Mouse (Mus musculus) stomach, embryonic 16.5 days (tissue): ENCODE measurements around the gene Srpk3. TPM values are rescaled to one million over a fixed set of nuclear protein-coding genes. Genes with fewer than 3 reads are reported as not detected.

ENCODE experiments used
- ATAC-seq: fragments of 200-750 bp; cut with Nextera tagmentation; 2 replicates; pipeline ENCODE4 v1.8.0; 2017; ENCODE audit warnings: moderate number of reproducible peaks, moderate TSS enrichment; ENCODE audit not compliant: insufficient read depth, low FRiP score
- H3K27ac ChIP-seq: fragments of 300-500 bp; sonication (generic); 2 replicates; pipeline ENCODE4 v1.5.1; 2014; ENCODE audit warnings: low read length
- H3K27me3 ChIP-seq: fragments of 300-500 bp; sonication (generic); 2 replicates; pipeline ENCODE4 v1.6.1; 2014; ENCODE audit warnings: low read length, control low read depth, mixed read lengths; ENCODE audit not compliant: control insufficient read depth, insufficient read depth
- H3K36me3 ChIP-seq: fragments of 300-500 bp; sonication (generic); 2 replicates; pipeline ENCODE4 v1.6.1; 2014; ENCODE audit warnings: low read length; ENCODE audit not compliant: control insufficient read depth, insufficient read depth
- H3K4me1 ChIP-seq: fragments of 300-500 bp; sonication (generic); 2 replicates; pipeline ENCODE4 v1.6.1; 2014; ENCODE audit warnings: low read length, control low read depth, mixed read lengths; ENCODE audit not compliant: control insufficient read depth, insufficient read depth
- H3K4me2 ChIP-seq: fragments of 300-500 bp; sonication (generic); 2 replicates; pipeline ENCODE4 v1.6.1; 2014; ENCODE audit warnings: low read depth, low read length, mixed read lengths
- H3K4me3 ChIP-seq: fragments of 300-500 bp; sonication (generic); replicated peaks from 2 replicates; pipeline ENCODE4 v1.5.1; 2014; ENCODE audit warnings: mild to moderate bottlenecking, low read length
- H3K9ac ChIP-seq: fragments of 300-500 bp; sonication (generic); 2 replicates; pipeline ENCODE4 v1.6.1; 2014; ENCODE audit warnings: low read length
- H3K9me3 ChIP-seq: fragments of 300-500 bp; sonication (generic); replicated peaks from 2 replicates; pipeline ENCODE4 v1.6.1; 2016; ENCODE audit warnings: low read length, control low read depth; ENCODE audit not compliant: control insufficient read depth
- WGBS: fragments of 180-500 bp; shearing (Covaris S2); extraction: QIAGEN DNeasy Blood & Tissue Kit; methylation state at CpG from one replicate; pipeline ENCODE4 v1.1.7; 2014; 5-methylcytosine and 5-hydroxymethylcytosine counted together
- polyA plus RNA-seq: library from polyadenylated mRNA; unstranded; fragments of >200 nt; fragmentation: Nextera tagmentation; extraction: Ambion mirVana; gene quantifications from 2 replicates; pipeline ENCODE4 v1.2.1, GENCODE M21; 2015

The Srpk3 gene
- polyA plus RNA-seq, 1 experiment from 2014 or later: 15.1 TPM

- H3K9ac ChIP-seq: peak within 1 kb of the TSS; percentile 81
- no peak within 1 kb of the TSS for H3K27ac ChIP-seq
- H3K27me3 ChIP-seq: peaks cover 15% of the 10 kb centered on the region; the same call in 1 of the 2 replicates
- H3K4me1 ChIP-seq: no peaks in the 10 kb centered on the region
- WGBS: 14% methylated on average over 54 of the region's 84 CpGs
- peak within 1 kb of the TSS; percentile 63 for H3K4me2 ChIP-seq
- no peaks in the 10 kb centered on the region for H3K9me3 ChIP-seq
- H3K4me3 ChIP-seq: peak within 1 kb of the TSS; percentile 61
- H3K36me3 ChIP-seq: no peaks in the 10 kb centered on the region
- ATAC-seq: peak; percentile 82
These were observed 50.3 kb downstream of the Srpk3 start, which contains the start of gene Pdzd4 for GRCm38 (mm10) chrX:73824185-73825151. Gene Pdzd4, minus strand, starts transcription at chrX:73824969.

Other genes with a start within 250 kb of the Srpk3 start
- 8.2 and 9.0 TPM in 2 replicates for gene Dusp9, start 135.0 kb upstream of the Srpk3 start, polyA plus RNA-seq
- 22.4 and 24.4 TPM in 2 replicates for gene Pnck, start 114.3 kb upstream of the Srpk3 start, polyA plus RNA-seq
- 6.7 and 7.1 TPM in 2 replicates for gene Slc6a8, start 101.3 kb upstream of the Srpk3 start, polyA plus RNA-seq
- 290 and 308 TPM in 2 replicates for gene Bcap31, start 58.2 kb upstream of the Srpk3 start, polyA plus RNA-seq
- 20.3 and 20.8 TPM in 2 replicates for gene Abcd1, start 57.8 kb upstream of the Srpk3 start, polyA plus RNA-seq
- gene Plxnb3, start 17.3 kb upstream of the Srpk3 start, polyA plus RNA-seq: 0.77 and 1.1 TPM in 2 replicates
- gene Idh3g, start 12.5 kb downstream of the Srpk3 start, polyA plus RNA-seq: 197 and 209 TPM in 2 replicates
- 248 and 275 TPM in 2 replicates for gene Ssr4, start 12.6 kb downstream of the Srpk3 start, polyA plus RNA-seq
- gene Pdzd4, start 50.6 kb downstream of the Srpk3 start, polyA plus RNA-seq: 0.69 and 0.96 TPM in 2 replicates
- 0.32 and 0.42 TPM in 2 replicates for gene Avpr2, start 117.7 kb downstream of the Srpk3 start, polyA plus RNA-seq
- 9.8 and 12.9 TPM in 2 replicates for gene L1cam, start 121.7 kb downstream of the Srpk3 start, polyA plus RNA-seq
- 4.7 and 5.7 TPM in 2 replicates for gene Arhgap4, start 147.5 kb downstream of the Srpk3 start, polyA plus RNA-seq
- gene Naa10, start 147.5 kb downstream of the Srpk3 start, polyA plus RNA-seq: 126 and 134 TPM in 2 replicates
- 63.3 and 65.5 TPM in 2 replicates for gene Renbp, start 156.4 kb downstream of the Srpk3 start, polyA plus RNA-seq
- 37.0 and 39.1 TPM in 2 replicates for gene Hcfc1, start 192.0 kb downstream of the Srpk3 start, polyA plus RNA-seq
- gene Irak1, start 249.5 kb downstream of the Srpk3 start, polyA plus RNA-seq: 63.0 and 66.8 TPM in 2 replicates